Mouse (Mus musculus) layer of hippocampus, postnatal 36 days (tissue): Measurements from ENCODE around the gene Amy2a2. TPM values are rescaled to one million over a fixed set of nuclear protein-coding genes. Genes with fewer than 3 reads are reported as not detected.
"Not testable (repeated sequence)": the region's sequence is repeated elsewhere in the genome, so short reads cannot be mapped to it uniquely, and the experiment has no call there.

Experiments
- DNase-seq, 2 experiments: peaks; one replicate each; pipeline ENCODE4 v3.0.0; 2022
- total RNA-seq, 2 experiments: library from RNA; stranded (reverse); gene quantifications; 2 replicates each; pipeline ENCODE4 v1.2.3; 2021

Amy2a2 gene
- total RNA-seq: not detected

DNA sequence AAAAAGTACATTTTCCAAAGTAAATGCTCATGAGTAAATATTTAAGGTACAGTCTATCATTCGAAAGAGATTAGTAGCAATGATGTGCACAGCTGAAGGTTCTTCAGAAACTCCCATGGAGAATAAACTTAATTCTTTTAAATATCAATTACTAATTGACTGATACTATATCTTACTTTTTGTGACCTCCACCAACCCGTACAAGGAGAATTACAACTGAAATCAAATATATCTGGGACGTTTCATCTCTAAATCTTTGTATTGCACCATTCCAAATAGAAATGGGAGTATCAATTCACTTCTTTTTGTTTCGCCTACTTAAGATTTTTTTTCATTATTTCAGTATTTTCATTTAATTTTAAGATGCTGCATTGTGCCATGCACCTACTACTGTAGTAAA is at the start of gene Amy2a2:
Amy2a2 (minus strand) TSS at position 101 of the 400 bp plus-strand sequence.
- DNase-seq: not testable (repeated sequence)

DNA sequence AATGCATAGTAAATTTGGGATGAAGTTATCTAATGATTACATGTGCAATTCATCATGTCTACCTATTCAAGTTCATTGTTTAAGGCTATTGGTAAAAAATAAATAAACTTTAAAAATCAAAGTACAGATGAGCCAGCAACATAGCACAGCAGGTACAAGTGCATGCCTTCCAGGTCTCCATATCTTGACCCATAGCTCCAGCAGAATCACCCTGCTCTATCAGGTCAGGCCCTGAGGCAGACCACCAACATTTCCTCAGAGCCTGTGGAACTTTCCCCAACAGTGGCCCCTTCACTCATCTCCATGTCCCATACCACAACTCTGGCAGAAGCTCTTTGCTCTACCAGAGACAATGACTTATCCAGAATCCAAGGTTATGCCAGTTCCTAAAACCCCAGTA is 11.0 kb downstream of the Amy2a2 start:
- DNase-seq: not testable (repeated sequence)

DNA sequence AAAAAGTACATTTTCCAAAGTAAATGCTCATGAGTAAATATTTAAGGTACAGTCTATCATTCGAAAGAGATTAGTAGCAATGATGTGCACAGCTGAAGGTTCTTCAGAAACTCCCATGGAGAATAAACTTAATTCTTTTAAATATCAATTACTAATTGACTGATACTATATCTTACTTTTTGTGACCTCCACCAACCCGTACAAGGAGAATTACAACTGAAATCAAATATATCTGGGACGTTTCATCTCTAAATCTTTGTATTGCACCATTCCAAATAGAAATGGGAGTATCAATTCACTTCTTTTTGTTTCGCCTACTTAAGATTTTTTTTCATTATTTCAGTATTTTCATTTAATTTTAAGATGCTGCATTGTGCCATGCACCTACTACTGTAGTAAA is 32.5 kb downstream of the Amy2a2 start, which contains the start of gene Amy2a3:
Amy2a3 (minus strand) TSS at position 101 of the 400 bp plus-strand sequence.
- DNase-seq: not testable (repeated sequence)

DNA sequence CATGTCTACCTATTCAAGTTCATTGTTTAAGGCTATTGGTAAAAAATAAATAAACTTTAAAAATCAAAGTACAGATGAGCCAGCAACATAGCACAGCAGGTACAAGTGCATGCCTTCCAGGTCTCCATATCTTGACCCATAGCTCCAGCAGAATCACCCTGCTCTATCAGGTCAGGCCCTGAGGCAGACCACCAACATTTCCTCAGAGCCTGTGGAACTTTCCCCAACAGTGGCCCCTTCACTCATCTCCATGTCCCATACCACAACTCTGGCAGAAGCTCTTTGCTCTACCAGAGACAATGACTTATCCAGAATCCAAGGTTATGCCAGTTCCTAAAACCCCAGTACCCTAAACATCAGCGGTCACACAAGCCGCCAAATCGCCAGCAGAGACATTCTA is 43.5 kb downstream of the Amy2a2 start:
- DNase-seq: not testable (repeated sequence)

Other genes with a start within 250 kb of the Amy2a2 start
- gene Amy2a5, start 97.8 kb downstream of the Amy2a2 start, total RNA-seq: under 1 TPM; 0.13 to 0.17 TPM
- not detected for gene Amy2a4, start 65.2 kb downstream of the Amy2a2 start, total RNA-seq
- not detected for gene Amy2a3, start 32.6 kb downstream of the Amy2a2 start, total RNA-seq
- gene Amy2a1, start 175.8 kb upstream of the Amy2a2 start, total RNA-seq: not detected